Mouse (Mus musculus): Measurements from ENCODE around the gene Ric1.
"Not testable (repeated sequence)": the region's sequence is repeated elsewhere in the genome, so short reads cannot be mapped to it uniquely, and the experiment has no call there.

The Ric1 gene

GRCm38 (mm10) chr19:29524614-29525013, 2.5 kb downstream of the Ric1 start:
- intact Hi-C loops (cut with DNase I), result loop anchor here (5.0 kb wide), 1 partner anchor 38 kb away; no protein-coding TSS in a partner anchor

GRCm38 (mm10) chr19:29525588-29525987, 3.5 kb downstream of the Ric1 start:
- intact Hi-C loops (cut with DNase I), result not testable (repeated sequence)

GRCm38 (mm10) chr19:29526837-29527236, 4.8 kb downstream of the Ric1 start:
- intact Hi-C loops (cut with DNase I), result no loop called here

GRCm38 (mm10) chr19:29527299-29527698, 5.2 kb downstream of the Ric1 start:
- intact Hi-C loops (cut with DNase I), result no loop called here

GRCm38 (mm10) chr19:29528568-29528967, 6.5 kb downstream of the Ric1 start:
- intact Hi-C loops (cut with DNase I), result no loop called here

GRCm38 (mm10) chr19:29534030-29534429, 11.9 kb downstream of the Ric1 start:
- intact Hi-C loops (cut with DNase I), result no loop called here

GRCm38 (mm10) chr19:29542256-29542970, 20.3 kb downstream of the Ric1 start:
- intact Hi-C loops (cut with DNase I), result no loop called here

GRCm38 (mm10) chr19:29544026-29544425, 21.9 kb downstream of the Ric1 start:
- intact Hi-C loops (cut with DNase I), result no loop called here

GRCm38 (mm10) chr19:29550618-29551017, 28.5 kb downstream of the Ric1 start:
- intact Hi-C loops (cut with DNase I), result no loop called here

GRCm38 (mm10) chr19:29551128-29551527, 29.0 kb downstream of the Ric1 start:
- intact Hi-C loops (cut with DNase I), result no loop called here

GRCm38 (mm10) chr19:29551980-29552379, 29.9 kb downstream of the Ric1 start:
- intact Hi-C loops (cut with DNase I), result not testable (repeated sequence)

GRCm38 (mm10) chr19:29557171-29557845, 35.2 kb downstream of the Ric1 start:
- intact Hi-C loops (cut with DNase I), result not testable (repeated sequence)

GRCm38 (mm10) chr19:29562166-29562565, 40.1 kb downstream of the Ric1 start:
- intact Hi-C loops (cut with DNase I), result loop anchor here (5.0 kb wide), 1 partner anchor 40 kb away; the partner anchor contains the start of gene Ric1

- intact Hi-C loops (cut with DNase I), result loop anchor here (5.0 kb wide), 1 partner anchor 40 kb away; the partner anchor contains the start of gene Ric1
Observed at GRCm38 (mm10) chr19:29562603-29563002, 40.5 kb downstream of the Ric1 start.

GRCm38 (mm10) chr19:29563258-29563779, 41.2 kb downstream of the Ric1 start:
- intact Hi-C loops (cut with DNase I), result loop anchor here (5.0 kb wide), 1 partner anchor 41 kb away; the partner anchor contains the start of gene Ric1

GRCm38 (mm10) chr19:29566512-29566911, 44.4 kb downstream of the Ric1 start:
- intact Hi-C loops (cut with DNase I), result no loop called here

GRCm38 (mm10) chr19:29582439-29582838, 60.4 kb downstream of the Ric1 start:
- intact Hi-C loops (cut with DNase I), result no loop called here

- intact Hi-C loops (cut with DNase I), result no loop called here
Observed at GRCm38 (mm10) chr19:29583734-29584133, 61.7 kb downstream of the Ric1 start.

GRCm38 (mm10) chr19:29593783-29594182, 71.7 kb downstream of the Ric1 start:
- intact Hi-C loops (cut with DNase I), result not testable (repeated sequence)

- intact Hi-C loops (cut with DNase I), result no loop called here
Observed at GRCm38 (mm10) chr19:29596276-29596675, 74.2 kb downstream of the Ric1 start.

GRCm38 (mm10) chr19:29596985-29597384, 74.9 kb downstream of the Ric1 start:
- intact Hi-C loops (cut with DNase I), result no loop called here

- intact Hi-C loops (cut with DNase I), result no loop called here
Observed at GRCm38 (mm10) chr19:29598981-29599380, 76.9 kb downstream of the Ric1 start.
